Mouse (Mus musculus) liver, embryonic 15.5 days (tissue): Measurements from ENCODE around the gene Olfr31. TPM values are rescaled to one million over a fixed set of nuclear protein-coding genes. Genes with fewer than 3 reads are reported as not detected.

Experiments
- ATAC-seq: fragments of 200-750 bp; cut with Nextera tagmentation; 2 replicates; pipeline ENCODE4 v1.8.0; 2017; ENCODE audit warnings: moderate number of reproducible peaks, mild to moderate bottlenecking, moderate library complexity; ENCODE audit not compliant: insufficient read depth
- H3K27ac ChIP-seq: fragments of 300-500 bp; sonication (generic); replicated peaks from 2 replicates; pipeline ENCODE4 v1.5.1; 2015; ENCODE audit warnings: mild to moderate bottlenecking, inconsistent platforms
- H3K27me3 ChIP-seq: fragments of 300-500 bp; sonication (generic); 2 replicates; pipeline ENCODE4 v1.6.1; 2015; ENCODE audit warnings: mild to moderate bottlenecking, inconsistent platforms
- H3K36me3 ChIP-seq: fragments of 300-500 bp; sonication (generic); replicated peaks from 2 replicates; pipeline ENCODE4 v1.6.1; 2015; ENCODE audit warnings: moderate library complexity, mild to moderate bottlenecking, inconsistent platforms
- H3K4me1 ChIP-seq: fragments of 300-500 bp; sonication (generic); replicated peaks from 2 replicates; pipeline ENCODE4 v1.6.1; 2015; ENCODE audit warnings: inconsistent platforms
- H3K4me2 ChIP-seq: fragments of 300-500 bp; sonication (generic); 2 replicates; pipeline ENCODE4 v1.6.1; 2015; ENCODE audit warnings: moderate library complexity, mild to moderate bottlenecking, inconsistent platforms
- H3K4me3 ChIP-seq: fragments of 300-500 bp; sonication (generic); replicated peaks from 2 replicates; pipeline ENCODE4 v1.5.1; 2015; ENCODE audit warnings: mild to moderate bottlenecking, inconsistent platforms
- H3K9ac ChIP-seq: fragments of 300-500 bp; sonication (generic); 2 replicates; pipeline ENCODE4 v1.6.1; 2015; ENCODE audit warnings: moderate library complexity, mild to moderate bottlenecking, inconsistent platforms
- H3K9me3 ChIP-seq: fragments of 300-500 bp; sonication (generic); replicated peaks from 2 replicates; pipeline ENCODE4 v1.6.1; 2016; ENCODE audit warnings: inconsistent platforms
- WGBS: fragments of 180-500 bp; shearing (Covaris S2); methylation state at CpG from one replicate; pipeline ENCODE4 v1.1.7; 2015; ENCODE audit warnings: mixed read lengths; ENCODE audit not compliant: insufficient replicate concordance; 5-methylcytosine and 5-hydroxymethylcytosine counted together
- polyA plus RNA-seq: library from polyadenylated mRNA; unstranded; fragments of >200 nt; fragmentation: Nextera tagmentation; extraction: Ambion mirVana; gene quantifications from 2 replicates; pipeline ENCODE4 v1.2.1, GENCODE M21; 2015

Olfr31 gene
- polyA plus RNA-seq, 1 experiment from 2014 or later: not detected

DNA sequence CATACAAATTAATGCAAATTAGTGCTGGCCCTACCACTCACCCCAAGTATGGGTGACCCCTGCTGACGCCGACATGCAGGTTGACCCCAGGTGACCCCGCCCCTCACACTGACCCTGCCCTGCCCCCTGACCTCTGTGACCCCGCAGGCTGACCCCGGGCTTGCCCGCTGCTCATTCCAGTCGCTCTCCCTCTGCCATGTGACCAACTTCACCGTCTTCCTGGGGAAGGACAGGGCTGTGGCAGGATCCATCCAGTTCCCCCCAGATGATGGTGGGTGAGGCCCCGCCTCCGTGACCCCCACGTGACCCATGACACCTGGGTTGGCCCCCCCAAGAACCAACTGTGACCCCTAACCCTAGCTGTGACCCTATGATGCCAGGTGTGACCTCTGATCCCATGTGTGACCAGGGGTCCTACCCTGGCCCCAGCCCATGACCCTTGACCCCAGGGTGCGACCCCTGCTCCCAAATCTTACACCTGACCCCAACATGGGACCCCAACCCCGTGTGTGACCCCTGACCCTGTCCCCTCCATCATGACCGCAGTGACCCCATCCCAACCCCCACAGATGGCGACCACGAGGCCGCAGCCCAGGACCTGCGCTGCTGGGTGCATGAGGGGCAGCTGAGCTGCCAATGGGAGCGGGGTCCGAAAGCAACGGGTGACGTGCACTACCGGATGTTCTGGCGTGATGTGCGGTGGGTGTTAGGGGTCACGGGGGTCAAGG, 26.2 kb downstream of the Olfr31 start:
- Histone ChIP-seq H3K4me3 (no peak overlapping the region), H3K27me3 (no peaks in the 10 kb centered on the region), H3K9me3 (peaks cover 55% of the 10 kb centered on the region), H3K4me1 (peaks cover 12% of the 10 kb centered on the region; the same call in 1 of the 2 replicates), H3K9ac (no peak overlapping the region), H3K36me3 (peaks cover 7% of the 10 kb centered on the region; the same call in 1 of the 2 replicates), H3K27ac (no peak overlapping the region), H3K4me2 (no peak overlapping the region)
- no peak for ATAC-seq
- 86% methylated on average over 26 of the region's 26 CpGs for WGBS

- H3K4me2 ChIP-seq: no peak overlapping the region
- no peak overlapping the region for H3K9ac ChIP-seq
- peaks cover 12% of the 10 kb centered on the region; the same call in 1 of the 2 replicates for H3K4me1 ChIP-seq
- H3K27ac ChIP-seq: no peak overlapping the region
- H3K36me3 ChIP-seq: peaks cover 7% of the 10 kb centered on the region; the same call in 1 of the 2 replicates
- H3K27me3 ChIP-seq: no peaks in the 10 kb centered on the region
- H3K4me3 ChIP-seq: no peak overlapping the region
- 82% methylated on average over 20 of the region's 20 CpGs for WGBS
- ATAC-seq: no peak
- peaks cover 60% of the 10 kb centered on the region for H3K9me3 ChIP-seq
Measured at GRCm38 (mm10) chr14:14349485-14350262, 27.0 kb downstream of the Olfr31 start.

GRCm38 (mm10) chr14:14350263-14351147, 27.9 kb downstream of the Olfr31 start:
- peaks cover 63% of the 10 kb centered on the region for H3K9me3 ChIP-seq
- no peak overlapping the region for H3K4me2 ChIP-seq
- H3K4me3 ChIP-seq: no peak overlapping the region
- H3K27ac ChIP-seq: no peak overlapping the region
- H3K4me1 ChIP-seq: peaks cover 10% of the 10 kb centered on the region; the same call in 1 of the 2 replicates
- 86% methylated on average over 29 of the region's 29 CpGs for WGBS
- ATAC-seq: no peak
- H3K36me3 ChIP-seq: peaks cover 7% of the 10 kb centered on the region; the same call in 1 of the 2 replicates
- no peaks in the 10 kb centered on the region for H3K27me3 ChIP-seq
- H3K9ac ChIP-seq: no peak overlapping the region

DNA sequence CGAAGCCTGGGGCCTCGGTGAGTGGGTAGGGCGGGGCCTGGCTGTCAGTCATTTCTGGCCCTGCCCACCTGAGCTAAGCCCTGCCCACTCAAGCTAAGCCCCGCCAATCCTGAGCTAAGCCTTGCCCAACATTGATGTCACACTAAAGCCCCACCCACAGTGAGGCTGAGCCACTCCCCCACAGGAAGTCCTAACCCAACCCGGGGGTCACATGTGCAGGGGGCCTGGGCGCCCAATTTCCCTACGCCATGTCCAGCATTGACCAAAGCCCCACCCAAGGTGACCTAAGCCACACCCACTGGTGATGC, 28.5 kb downstream of the Olfr31 start:
- 87% methylated on average over 7 of the region's 7 CpGs for WGBS
- Histone ChIP-seq H3K4me3 (no peak overlapping the region), H3K4me1 (peaks cover 6% of the 10 kb centered on the region; the same call in 1 of the 2 replicates), H3K36me3 (peaks cover 7% of the 10 kb centered on the region; the same call in 1 of the 2 replicates), H3K27me3 (no peaks in the 10 kb centered on the region), H3K9ac (no peak overlapping the region), H3K9me3 (peaks cover 63% of the 10 kb centered on the region), H3K27ac (no peak overlapping the region), H3K4me2 (no peak overlapping the region)
- ATAC-seq: no peak

- ATAC-seq: no peak
- H3K4me3 ChIP-seq: no peak overlapping the region
- H3K27ac ChIP-seq: no peak overlapping the region
- H3K4me1 ChIP-seq: no peaks in the 10 kb centered on the region
- no peak overlapping the region for H3K9ac ChIP-seq
- no peaks in the 10 kb centered on the region for H3K27me3 ChIP-seq
- H3K4me2 ChIP-seq: no peak overlapping the region
- H3K9me3 ChIP-seq: peaks cover 63% of the 10 kb centered on the region
- WGBS: 78% methylated on average over 9 of the region's 9 CpGs
- H3K36me3 ChIP-seq: peaks cover 7% of the 10 kb centered on the region; the same call in 1 of the 2 replicates
Measured at GRCm38 (mm10) chr14:14351721-14352590, 29.3 kb downstream of the Olfr31 start.

- peaks cover 61% of the 10 kb centered on the region for H3K9me3 ChIP-seq
- no peak overlapping the region for H3K27ac ChIP-seq
- no peak overlapping the region for H3K4me2 ChIP-seq
- H3K4me1 ChIP-seq: no peaks in the 10 kb centered on the region
- 68% methylated on average over 6 of the region's 6 CpGs for WGBS
- H3K4me3 ChIP-seq: no peak overlapping the region
- peaks cover 7% of the 10 kb centered on the region; the same call in 1 of the 2 replicates for H3K36me3 ChIP-seq
- no peak overlapping the region for H3K9ac ChIP-seq
- H3K27me3 ChIP-seq: no peaks in the 10 kb centered on the region
- no peak for ATAC-seq
Measured at GRCm38 (mm10) chr14:14352606-14353005, 30.0 kb downstream of the Olfr31 start.

- Histone ChIP-seq H3K27ac (no peak overlapping the region), H3K27me3 (no peaks in the 10 kb centered on the region), H3K9ac (no peak overlapping the region), H3K9me3 (peaks cover 55% of the 10 kb centered on the region), H3K36me3 (peaks cover 7% of the 10 kb centered on the region; the same call in 1 of the 2 replicates), H3K4me2 (no peak overlapping the region), H3K4me3 (no peak overlapping the region), H3K4me1 (no peaks in the 10 kb centered on the region)
- ATAC-seq: no peak
- 68% methylated on average over 7 of the region's 7 CpGs for WGBS
Measured at GRCm38 (mm10) chr14:14353081-14353732, 30.6 kb downstream of the Olfr31 start.

DNA sequence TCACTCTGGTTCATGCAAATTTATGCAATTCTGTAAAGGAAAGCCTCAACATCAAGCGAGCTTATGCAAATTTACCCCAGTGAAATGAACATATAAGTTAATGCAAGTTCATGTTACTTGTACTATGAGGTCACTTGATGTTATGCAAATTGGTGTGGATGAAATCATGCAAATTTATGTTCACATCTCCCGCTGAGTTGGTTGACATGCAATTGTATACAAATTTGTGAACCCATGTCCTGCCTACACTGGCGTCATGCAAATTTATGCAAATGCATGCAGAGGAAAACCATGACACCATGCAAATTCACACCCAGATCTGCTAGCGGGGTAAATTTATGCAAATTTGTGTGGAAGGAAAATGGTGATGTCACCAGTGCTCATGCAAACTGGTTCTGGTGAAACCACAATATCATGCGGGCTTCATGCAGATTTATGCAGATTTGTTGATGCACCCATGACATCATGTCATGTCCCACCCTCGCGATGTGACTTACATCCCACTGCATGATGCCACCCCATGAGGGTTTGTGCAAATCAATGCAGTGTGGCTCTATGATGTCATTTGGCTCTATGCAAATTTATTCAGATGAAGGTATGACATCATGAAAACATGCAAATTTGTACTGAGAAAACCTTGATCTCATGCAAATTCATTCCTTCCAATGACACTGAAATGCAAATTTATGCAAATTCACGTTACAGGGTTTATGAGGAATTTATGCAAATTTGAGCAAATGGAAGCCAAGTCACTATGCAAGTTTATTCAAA, 31.3 kb downstream of the Olfr31 start:
- WGBS: 76% methylated on average over 8 of the region's 8 CpGs
- Histone ChIP-seq H3K27me3 (no peaks in the 10 kb centered on the region), H3K4me3 (no peak overlapping the region), H3K36me3 (0 out of 2 replicates have a peak, but pooled peaks cover 7% of the 10 kb centered on the region), H3K4me2 (no peak overlapping the region), H3K4me1 (no peaks in the 10 kb centered on the region), H3K9me3 (peaks cover 47% of the 10 kb centered on the region), H3K9ac (no peak overlapping the region), H3K27ac (no peak overlapping the region)
- ATAC-seq: no peak

DNA sequence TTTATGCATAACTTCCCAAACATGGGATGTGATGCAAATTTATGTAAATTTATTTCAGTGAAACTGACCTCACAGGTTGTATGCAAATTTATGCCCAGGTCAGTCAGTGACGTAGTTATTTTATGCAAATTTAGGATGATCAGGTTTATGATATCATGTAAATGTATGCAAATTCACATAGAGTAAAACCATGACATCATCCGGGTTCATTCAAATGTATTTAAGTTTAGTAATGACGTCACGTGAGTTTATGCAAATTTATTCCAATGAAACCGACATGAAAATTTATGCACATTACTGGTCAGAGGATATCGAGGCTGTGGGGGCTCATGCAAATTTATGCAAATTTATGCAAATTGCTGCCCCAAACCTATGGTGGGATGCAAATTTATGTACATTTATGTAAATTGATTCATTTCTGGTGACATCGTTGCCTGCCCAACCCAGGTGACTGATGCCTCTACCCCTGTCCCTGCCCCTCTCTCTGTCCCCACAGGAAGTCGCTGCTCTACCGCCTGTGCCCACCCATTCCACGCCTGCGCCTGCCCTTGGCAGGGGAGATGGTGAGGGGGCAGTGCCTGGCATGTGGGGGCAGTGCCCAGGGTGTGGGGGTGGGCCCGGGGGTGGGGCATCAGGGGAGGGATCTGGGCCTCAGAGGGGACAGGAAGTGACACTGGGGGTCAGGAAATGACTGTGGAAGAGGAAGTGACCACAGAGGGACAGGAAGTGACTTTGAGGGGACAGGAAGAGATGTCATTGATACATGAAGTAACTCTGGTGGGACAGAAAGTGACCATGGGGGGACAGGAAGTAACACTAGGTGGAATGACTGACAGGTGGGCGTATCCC, 32.1 kb downstream of the Olfr31 start:
- WGBS: 76% methylated on average over 13 of the region's 13 CpGs

More for the DNA sequence above, 32.1 kb downstream of the Olfr31 start:
- H3K4me1 ChIP-seq: no peaks in the 10 kb centered on the region
- no peak overlapping the region for H3K27ac ChIP-seq
- no peak overlapping the region for H3K9ac ChIP-seq
- no peaks in the 10 kb centered on the region for H3K27me3 ChIP-seq
- H3K4me2 ChIP-seq: no peak overlapping the region
- H3K4me3 ChIP-seq: no peak overlapping the region
- ATAC-seq: no peak
- 0 out of 2 replicates have a peak, but pooled peaks cover 5% of the 10 kb centered on the region for H3K36me3 ChIP-seq
- peaks cover 39% of the 10 kb centered on the region for H3K9me3 ChIP-seq
